Mouse (Mus musculus) heart, adult 2 months (tissue): Measurements from ENCODE around the gene Cnnm1.

Experiments used
- CTCF ChIP-seq: fragments of 200-600 bp; IDR thresholded peaks from 2 replicates; pipeline ENCODE4 v1.8.1; 2022; ENCODE audit warnings: antibody characterized with exemption, mild to moderate bottlenecking, moderate library complexity
- EP300 ChIP-seq: fragments of 200-500 bp; IDR thresholded peaks from 2 replicates; pipeline ENCODE4 v1.6.1; 2011; ENCODE audit warnings: low read depth, low read length, control low read depth; ENCODE audit not compliant: insufficient read depth
- POLR2A ChIP-seq: fragments of 200-500 bp; IDR thresholded peaks from 2 replicates; pipeline ENCODE4 v1.6.1; 2011; ENCODE audit warnings: mild to moderate bottlenecking, low read depth, low read length, control low read depth; ENCODE audit not compliant: insufficient read depth

- TF ChIP-seq CTCF (no peak), POLR2A (no peak), EP300 (no peak)
These were observed at the start of gene Cnnm1 for GRCm38 (mm10) chr19:43440112-43440737.
